Mouse (Mus musculus): ENCODE measurements around the gene Cttnbp2. TPM values are rescaled to one million over a fixed set of nuclear protein-coding genes. Genes with fewer than 3 reads are reported as not detected.

The Cttnbp2 gene
- polyA plus RNA-seq, 1 experiment from 2014 or later: 51.8 TPM

DNA sequence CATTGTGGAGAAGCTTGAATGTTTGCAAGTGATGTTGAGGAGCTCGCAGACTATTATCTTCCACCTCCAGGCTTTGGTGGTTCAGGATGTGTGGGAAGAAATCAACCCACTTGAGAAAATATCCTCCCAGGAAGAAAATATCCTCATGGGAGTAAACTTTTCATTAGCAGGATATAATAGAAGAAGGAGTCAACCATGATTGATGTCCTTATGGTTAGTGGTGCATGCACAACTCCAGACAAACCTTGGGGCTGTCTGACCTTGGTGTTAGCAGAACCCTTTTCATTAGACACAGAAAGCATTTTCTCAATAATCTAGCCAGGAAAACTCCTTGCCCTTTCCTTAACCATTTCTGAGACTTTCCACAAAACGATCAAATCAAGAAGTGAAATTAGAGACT, 170.4 kb downstream of the Cttnbp2 start:
- WGBS: 96% methylated on average over 2 of the region's 2 CpGs
- DNase-seq (no peak), ATAC-seq (ENCODE audit: low FRiP score, low TSS enrichment) (no peak)
- H3K27me3 ChIP-seq (ENCODE audit: control insufficient read depth, insufficient read depth, low read length): no peaks in the 10 kb centered on the region
- no peak overlapping the region for H3K27ac ChIP-seq (replicated peaks; ENCODE audit: low read depth, low read length)
- no peak overlapping the region for H3K4me3 ChIP-seq (replicated peaks; ENCODE audit: low read depth, low read length)
- H3K9me3 ChIP-seq (ENCODE audit: control insufficient read depth, low read length): no peaks in the 10 kb centered on the region
- no peak overlapping the region for H3K9ac ChIP-seq (replicated peaks; ENCODE audit: low read length)
- no peaks in the 10 kb centered on the region for H3K4me1 ChIP-seq (ENCODE audit: control insufficient read depth, insufficient read depth, low read length)
- H3K4me2 ChIP-seq (ENCODE audit: low read length): no peak overlapping the region
- no peaks in the 10 kb centered on the region for H3K36me3 ChIP-seq (ENCODE audit: control insufficient read depth, insufficient read depth, low read length)

GRCm38 (mm10) chr6:18338307-18338706, 176.3 kb downstream of the Cttnbp2 start:
- no peak overlapping the region for H3K4me2 ChIP-seq (ENCODE audit: low read length)
- no peak for ATAC-seq (ENCODE audit: low FRiP score, low TSS enrichment)

DNA sequence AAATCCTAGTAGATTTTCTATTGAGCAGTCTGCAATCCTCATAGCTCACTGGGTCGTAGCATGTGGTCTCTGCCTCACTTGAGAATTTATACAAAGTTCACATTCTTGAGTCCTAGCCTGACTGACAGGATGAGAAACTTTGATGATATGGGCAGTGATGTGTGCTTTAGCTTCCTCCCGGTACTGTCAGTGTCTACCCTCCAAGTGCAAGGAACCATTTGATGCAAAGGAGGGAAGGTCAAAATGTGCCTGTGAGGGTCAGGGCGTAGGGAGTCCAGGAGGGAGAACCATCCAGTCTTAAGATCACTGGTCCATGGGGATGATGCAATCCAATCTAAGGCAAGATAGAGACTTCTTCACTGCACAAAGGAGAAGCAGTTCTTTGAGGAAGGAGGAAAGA, 179.2 kb downstream of the Cttnbp2 start:
- 84% methylated on average over 3 of the region's 3 CpGs for WGBS
- no peak for DNase-seq
- no peak for ATAC-seq (ENCODE audit: low FRiP score, low TSS enrichment)

More at GRCm38 (mm10) chr6:18338307-18338706, 176.3 kb downstream of the Cttnbp2 start:
- Histone ChIP-seq H3K4me3 (replicated peaks; ENCODE audit: low read depth, low read length) (no peak overlapping the region), H3K9ac (replicated peaks; ENCODE audit: low read length) (no peak overlapping the region), H3K9me3 (ENCODE audit: control insufficient read depth, low read length) (no peaks in the 10 kb centered on the region), H3K27me3 (ENCODE audit: control insufficient read depth, insufficient read depth, low read length) (no peaks in the 10 kb centered on the region), H3K36me3 (ENCODE audit: control insufficient read depth, insufficient read depth, low read length) (no peaks in the 10 kb centered on the region), H3K27ac (replicated peaks; ENCODE audit: low read depth, low read length) (no peak overlapping the region), H3K4me1 (ENCODE audit: control insufficient read depth, insufficient read depth, low read length) (no peaks in the 10 kb centered on the region)
- no peak for DNase-seq

GRCm38 (mm10) chr6:18322950-18323349, 191.7 kb downstream of the Cttnbp2 start:
- Histone ChIP-seq H3K27me3 (ENCODE audit: control insufficient read depth, insufficient read depth, low read length) (no peaks in the 10 kb centered on the region), H3K4me3 (replicated peaks; ENCODE audit: low read depth, low read length) (no peak overlapping the region), H3K4me2 (ENCODE audit: low read length) (no peak overlapping the region), H3K4me1 (ENCODE audit: control insufficient read depth, insufficient read depth, low read length) (no peaks in the 10 kb centered on the region), H3K9me3 (ENCODE audit: control insufficient read depth, low read length) (no peaks in the 10 kb centered on the region), H3K36me3 (ENCODE audit: control insufficient read depth, insufficient read depth, low read length) (no peaks in the 10 kb centered on the region), H3K27ac (replicated peaks; ENCODE audit: low read depth, low read length) (no peak overlapping the region), H3K9ac (replicated peaks; ENCODE audit: low read length) (no peak overlapping the region)
- WGBS: 89% methylated on average over 1 of the region's 1 CpGs
- ATAC-seq (ENCODE audit: low FRiP score, low TSS enrichment): no peak
- DNase-seq: no peak

More for the DNA sequence above, 179.2 kb downstream of the Cttnbp2 start:
- Histone ChIP-seq H3K9me3 (ENCODE audit: control insufficient read depth, low read length) (no peaks in the 10 kb centered on the region), H3K36me3 (ENCODE audit: control insufficient read depth, insufficient read depth, low read length) (no peaks in the 10 kb centered on the region), H3K27ac (replicated peaks; ENCODE audit: low read depth, low read length) (no peak overlapping the region), H3K4me1 (ENCODE audit: control insufficient read depth, insufficient read depth, low read length) (no peaks in the 10 kb centered on the region), H3K9ac (replicated peaks; ENCODE audit: low read length) (no peak overlapping the region), H3K4me3 (replicated peaks; ENCODE audit: low read depth, low read length) (no peak overlapping the region), H3K4me2 (ENCODE audit: low read length) (no peak overlapping the region), H3K27me3 (ENCODE audit: control insufficient read depth, insufficient read depth, low read length) (no peaks in the 10 kb centered on the region)

Small RNA genes lying within 50 kb of the gene (microRNA-seq; reads per million reads assigned to microRNA genes)
- not detected for gene Gm26233

Measured in midbrain, embryonic 14.5 days (tissue).